Mouse (Mus musculus) heart, embryonic 11.5 days (tissue): Measurements from ENCODE around the gene Zfp202. TPM values are rescaled to one million over a fixed set of nuclear protein-coding genes. Genes with fewer than 3 reads are reported as not detected.

Experiments
- ATAC-seq: fragments of 200-750 bp; cut with Nextera tagmentation; replicated peaks from 2 replicates; pipeline ENCODE4 v1.8.0; 2017; ENCODE audit warnings: moderate library complexity; ENCODE audit not compliant: insufficient number of reproducible peaks, low FRiP score, low TSS enrichment
- H3K27ac ChIP-seq: fragments of 300-500 bp; sonication (generic); 2 replicates; pipeline ENCODE4 v1.5.1; 2014; ENCODE audit warnings: mild to moderate bottlenecking, low read depth, low read length
- H3K27me3 ChIP-seq: fragments of 300-500 bp; sonication (generic); 2 replicates; pipeline ENCODE4 v1.6.1; 2014; ENCODE audit warnings: mild to moderate bottlenecking, low read length, mixed read lengths; ENCODE audit not compliant: control insufficient read depth, insufficient read depth
- H3K36me3 ChIP-seq: fragments of 300-500 bp; sonication (generic); 2 replicates; pipeline ENCODE4 v1.6.1; 2014; ENCODE audit warnings: mild to moderate bottlenecking, low read length, moderate library complexity, mixed read lengths; ENCODE audit not compliant: control insufficient read depth, insufficient read depth
- H3K4me1 ChIP-seq: fragments of 300-500 bp; sonication (generic); 2 replicates; pipeline ENCODE4 v1.6.1; 2014; ENCODE audit warnings: low read length; ENCODE audit not compliant: control insufficient read depth, insufficient read depth
- H3K4me2 ChIP-seq: fragments of 300-500 bp; sonication (generic); 2 replicates; pipeline ENCODE4 v1.6.1; 2014; ENCODE audit warnings: mild to moderate bottlenecking, moderate library complexity
- H3K4me3 ChIP-seq: fragments of 300-500 bp; sonication (generic); 2 replicates; pipeline ENCODE4 v1.5.1; 2014; ENCODE audit warnings: low read depth, low read length
- H3K9ac ChIP-seq: fragments of 300-500 bp; sonication (generic); 2 replicates; pipeline ENCODE4 v1.6.1; 2014; ENCODE audit warnings: mild to moderate bottlenecking, low read depth, low read length, moderate library complexity
- H3K9me3 ChIP-seq: fragments of 300-500 bp; sonication (generic); replicated peaks from 2 replicates; pipeline ENCODE4 v1.6.1; 2016; ENCODE audit warnings: low read length; ENCODE audit not compliant: control insufficient read depth
- WGBS: fragments of 180-500 bp; shearing (Covaris S2); extraction: QIAGEN DNeasy Blood & Tissue Kit; methylation state at CpG from one replicate; pipeline ENCODE4 v1.1.7; 2014; ENCODE audit not compliant: insufficient replicate concordance; 5-methylcytosine and 5-hydroxymethylcytosine counted together
- polyA plus RNA-seq: library from polyadenylated mRNA; unstranded; fragments of >200 nt; fragmentation: Nextera tagmentation; extraction: Ambion mirVana; gene quantifications from 2 replicates; pipeline ENCODE4 v1.2.1, GENCODE M21; 2014

Gene Zfp202
- polyA plus RNA-seq, 1 experiment from 2014 or later: 4.8 TPM

GRCm38 (mm10) chr9:40245974-40246665 is 54.0 kb downstream of the Zfp202 start:
- WGBS: 83% methylated on average over 7 of the region's 7 CpGs
- Histone ChIP-seq H3K27me3 (no peaks in the 10 kb centered on the region), H3K4me3 (no peak overlapping the region), H3K9me3 (0 out of 2 replicates have a peak, but pooled peaks cover 3% of the 10 kb centered on the region), H3K27ac (0 out of 2 replicates have a peak overlapping the region, but pooled peaks have one; percentile 70), H3K36me3 (no peaks in the 10 kb centered on the region), H3K4me2 (no peak overlapping the region), H3K9ac (no peak overlapping the region), H3K4me1 (peaks cover 10% of the 10 kb centered on the region; the same call in 1 of the 2 replicates)
- ATAC-seq: no peak

- no peaks in the 10 kb centered on the region for H3K27me3 ChIP-seq
- H3K27ac ChIP-seq: no peak overlapping the region
- no peaks in the 10 kb centered on the region for H3K36me3 ChIP-seq
- 0 out of 2 replicates have a peak, but pooled peaks cover 3% of the 10 kb centered on the region for H3K9me3 ChIP-seq
- H3K4me3 ChIP-seq: no peak overlapping the region
- H3K4me2 ChIP-seq: no peak overlapping the region
- WGBS: 56% methylated on average over 6 of the region's 6 CpGs
- no peak overlapping the region for H3K9ac ChIP-seq
- 0 out of 2 replicates have a peak, but pooled peaks cover 6% of the 10 kb centered on the region for H3K4me1 ChIP-seq
- no peak for ATAC-seq
Observed at GRCm38 (mm10) chr9:40246702-40247101, 54.6 kb downstream of the Zfp202 start.

DNA sequence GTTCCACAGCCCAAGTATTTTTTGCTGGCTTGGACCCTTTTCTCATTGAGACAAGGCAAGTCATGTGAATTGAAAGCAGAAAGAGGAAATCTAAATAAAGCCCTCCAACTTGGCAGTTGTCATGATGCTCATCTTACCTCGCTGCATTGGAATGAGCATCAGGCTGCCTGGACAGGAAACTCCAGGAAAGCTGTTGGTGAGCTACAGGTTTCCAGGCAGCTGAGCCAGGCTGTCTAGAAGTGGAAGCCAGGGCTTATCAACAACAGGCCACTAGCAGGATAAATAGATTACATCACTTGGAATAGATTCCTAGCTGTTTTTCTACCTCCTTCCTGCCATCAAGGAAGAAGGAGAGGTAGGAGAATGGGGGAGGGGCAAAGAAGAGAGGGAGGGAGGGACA is 57.0 kb downstream of the Zfp202 start:
- Histone ChIP-seq H3K36me3 (no peaks in the 10 kb centered on the region), H3K4me3 (no peak overlapping the region), H3K27ac (no peak overlapping the region), H3K4me1 (0 out of 2 replicates have a peak, but pooled peaks cover 4% of the 10 kb centered on the region), H3K9me3 (0 out of 2 replicates have a peak, but pooled peaks cover 3% of the 10 kb centered on the region), H3K4me2 (no peak overlapping the region), H3K9ac (no peak overlapping the region), H3K27me3 (no peaks in the 10 kb centered on the region)
- no peak for ATAC-seq
- WGBS: 45% methylated on average over 1 of the region's 1 CpGs

DNA sequence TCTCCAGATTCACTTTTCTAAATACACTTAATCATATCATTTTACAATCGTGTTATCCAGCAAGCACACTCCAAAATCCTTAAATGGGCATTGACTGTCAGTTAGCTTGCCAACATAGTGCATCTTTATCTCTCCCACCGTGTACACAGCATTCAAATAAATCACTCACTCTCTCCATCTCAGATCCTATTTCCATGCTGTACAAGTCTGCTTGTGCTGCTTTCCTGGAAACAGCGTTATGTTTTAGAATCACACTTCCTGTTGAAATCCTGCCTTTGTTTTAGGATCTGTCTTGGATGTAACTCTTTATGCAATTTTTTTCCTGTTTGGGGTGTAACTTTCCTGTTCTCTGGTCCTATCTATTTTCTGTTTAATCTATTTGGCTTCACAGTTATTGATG is 60.3 kb downstream of the Zfp202 start:
- H3K9me3 ChIP-seq: 0 out of 2 replicates have a peak, but pooled peaks cover 3% of the 10 kb centered on the region
- H3K36me3 ChIP-seq: no peaks in the 10 kb centered on the region
- no peak overlapping the region for H3K4me2 ChIP-seq
- no peaks in the 10 kb centered on the region for H3K4me1 ChIP-seq
- no peak overlapping the region for H3K4me3 ChIP-seq
- H3K9ac ChIP-seq: no peak overlapping the region
- no peaks in the 10 kb centered on the region for H3K27me3 ChIP-seq
- no peak for ATAC-seq
- H3K27ac ChIP-seq: no peak overlapping the region
- WGBS: 52% methylated on average over 3 of the region's 3 CpGs

Other genes starting within 250 kb of the Zfp202 start
- gene Olfr975, start 240.3 kb upstream of the Zfp202 start, polyA plus RNA-seq: not detected in 2 replicates
- not detected in 2 replicates for gene Olfr976, start 231.2 kb upstream of the Zfp202 start, polyA plus RNA-seq
- not detected in 2 replicates for gene Olfr978, start 200.2 kb upstream of the Zfp202 start, polyA plus RNA-seq
- gene Olfr979, start 188.9 kb upstream of the Zfp202 start, polyA plus RNA-seq: not detected in 2 replicates
- gene Olfr980, start 182.7 kb upstream of the Zfp202 start, polyA plus RNA-seq: not detected in 2 replicates
- gene Olfr981, start 170.9 kb upstream of the Zfp202 start, polyA plus RNA-seq: not detected in 2 replicates
- not detected in 2 replicates for gene Olfr982, start 118.5 kb upstream of the Zfp202 start, polyA plus RNA-seq
- gene Olfr983, start 98.7 kb upstream of the Zfp202 start, polyA plus RNA-seq: not detected in 2 replicates
- gene Olfr984, start 78.1 kb upstream of the Zfp202 start, polyA plus RNA-seq: not detected in 2 replicates
- gene Olfr985, start 62.1 kb upstream of the Zfp202 start, polyA plus RNA-seq: not detected in 2 replicates
- not detected in 2 replicates for gene Tmem225, start 44.2 kb upstream of the Zfp202 start, polyA plus RNA-seq
- gene Olfr986, start 11.4 kb upstream of the Zfp202 start, polyA plus RNA-seq: 0.10 TPM in 1 of 2 replicates, not detected in the other
- gene Scn3b, start 76.9 kb downstream of the Zfp202 start, polyA plus RNA-seq: 0.38 and 0.44 TPM in 2 replicates